Mouse (Mus musculus) midbrain, postnatal 0 days (tissue): ENCODE measurements around the gene Hoxd8. TPM values are rescaled to one million over a fixed set of nuclear protein-coding genes. Genes with fewer than 3 reads are reported as not detected.

Experiments
- ATAC-seq: fragments of 200-750 bp; cut with Nextera tagmentation; 2 replicates; pipeline ENCODE4 v1.8.0; 2017; ENCODE audit warnings: moderate number of reproducible peaks, mild to moderate bottlenecking, moderate TSS enrichment, moderate library complexity; ENCODE audit not compliant: low FRiP score
- DNase-seq: peaks from one replicate; pipeline ENCODE4 v3.0.0-alpha.2; 2015; ENCODE audit warnings: low spot score
- H3K27ac ChIP-seq: fragments of 300-500 bp; sonication (generic); 2 replicates; pipeline ENCODE4 v1.5.1; 2014; ENCODE audit warnings: low read depth, mild to moderate bottlenecking, low read length, mixed read lengths
- H3K27me3 ChIP-seq: fragments of 300-500 bp; sonication (generic); 2 replicates; pipeline ENCODE4 v1.6.1; 2014; ENCODE audit warnings: low read length, control low read depth, mixed read lengths; ENCODE audit not compliant: insufficient read depth
- H3K36me3 ChIP-seq: fragments of 300-500 bp; sonication (generic); 2 replicates; pipeline ENCODE4 v1.6.1; 2014; ENCODE audit warnings: low read length, control low read depth, mixed read lengths; ENCODE audit not compliant: insufficient read depth
- H3K4me1 ChIP-seq: fragments of 300-500 bp; sonication (generic); 2 replicates; pipeline ENCODE4 v1.6.1; 2014; ENCODE audit warnings: mild to moderate bottlenecking, control low read depth, antibody characterized with exemption, low read length, mixed read lengths; ENCODE audit not compliant: insufficient read depth
- H3K4me2 ChIP-seq: fragments of 300-500 bp; sonication (generic); 2 replicates; pipeline ENCODE4 v1.6.1; 2014; ENCODE audit warnings: low read depth, mild to moderate bottlenecking, low read length, mixed read lengths; ENCODE audit not compliant: poor library complexity, severe bottlenecking
- H3K4me3 ChIP-seq: fragments of 300-500 bp; sonication (generic); 2 replicates; pipeline ENCODE4 v1.5.1; 2014; ENCODE audit warnings: low read depth, mild to moderate bottlenecking, low read length, moderate library complexity
- H3K9ac ChIP-seq: fragments of 300-500 bp; sonication (generic); replicated peaks from 2 replicates; pipeline ENCODE4 v1.6.1; 2014; ENCODE audit warnings: mild to moderate bottlenecking, low read length, moderate library complexity, mixed read lengths; ENCODE audit not compliant: poor library complexity, severe bottlenecking
- H3K9me3 ChIP-seq: fragments of 300-500 bp; sonication (generic); 2 replicates; pipeline ENCODE4 v1.6.1; 2016; ENCODE audit warnings: low read length, control low read depth
- CTCF ChIP-seq: IDR thresholded peaks from 2 replicates; pipeline ENCODE4 v1.5.1; 2016; ENCODE audit warnings: antibody characterized with exemption, mild to moderate bottlenecking
- WGBS: fragments of 180-500 bp; shearing (Covaris S2); extraction: QIAGEN DNeasy Blood & Tissue Kit; methylation state at CpG from one replicate; pipeline ENCODE4 v1.1.7; 2014; 5-methylcytosine and 5-hydroxymethylcytosine counted together
- polyA plus RNA-seq: library from polyadenylated mRNA; unstranded; fragments of >200 nt; fragmentation: Nextera tagmentation; extraction: Ambion mirVana; gene quantifications from 2 replicates; pipeline ENCODE4 v1.2.1, GENCODE M21; 2015
- total RNA-seq: library from RNA; depleted of rRNA; stranded (reverse); fragments of >200 nt; gene quantifications from 2 replicates; pipeline ENCODE4 v1.2.3, GENCODE M21; 2014

The Hoxd8 gene
- total and polyA plus RNA-seq, 2 experiments from 2014 or later = 0.05 TPM; not detected in 1

DNA sequence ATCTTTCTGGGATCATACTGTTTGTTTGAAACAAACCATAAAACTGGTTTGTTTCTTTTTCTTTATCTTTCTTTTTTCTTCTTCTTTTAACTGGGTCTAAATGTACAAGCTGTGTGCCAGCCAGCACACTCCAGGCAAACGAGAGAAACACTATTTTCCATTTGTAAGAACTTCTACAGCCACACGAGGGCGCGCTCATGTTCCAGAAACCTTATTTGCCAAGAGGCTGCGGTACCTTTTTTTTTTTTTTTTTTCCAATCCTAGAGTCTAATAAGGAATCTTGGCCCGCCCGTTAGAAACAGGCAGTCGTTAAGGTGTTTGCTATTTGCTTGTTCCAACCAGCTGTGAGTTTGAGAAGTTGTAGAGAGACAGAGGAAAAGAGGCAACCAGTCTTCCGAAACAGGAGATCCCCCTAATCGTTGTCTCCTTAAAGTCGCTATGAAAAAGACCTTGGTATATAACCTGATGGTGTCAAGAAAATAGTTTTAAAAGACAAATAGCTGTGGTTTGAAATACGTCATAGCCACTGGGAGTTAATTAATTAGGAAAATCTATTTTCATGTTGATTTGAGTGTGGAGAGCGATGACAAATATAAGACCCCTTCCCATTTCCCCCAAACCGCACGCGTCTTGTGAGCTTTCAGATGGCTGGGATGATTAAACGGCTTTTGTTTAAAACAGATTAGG, 18.0 kb upstream of the Hoxd8 start:
- Histone ChIP-seq H3K27me3 (peaks cover 95% of the 10 kb centered on the region), H3K9me3 (0 out of 2 replicates have a peak, but pooled peaks cover 3% of the 10 kb centered on the region), H3K4me1 (no peaks in the 10 kb centered on the region), H3K9ac (no peak overlapping the region), H3K27ac (no peak overlapping the region), H3K4me3 (no peak overlapping the region), H3K36me3 (no peaks in the 10 kb centered on the region), H3K4me2 (no peak overlapping the region)
- peak; percentile 72 for DNase-seq
- no peak for ATAC-seq
- peak; percentile 71 for TF ChIP-seq CTCF
- 7% methylated on average over 17 of the region's 17 CpGs for WGBS

DNA sequence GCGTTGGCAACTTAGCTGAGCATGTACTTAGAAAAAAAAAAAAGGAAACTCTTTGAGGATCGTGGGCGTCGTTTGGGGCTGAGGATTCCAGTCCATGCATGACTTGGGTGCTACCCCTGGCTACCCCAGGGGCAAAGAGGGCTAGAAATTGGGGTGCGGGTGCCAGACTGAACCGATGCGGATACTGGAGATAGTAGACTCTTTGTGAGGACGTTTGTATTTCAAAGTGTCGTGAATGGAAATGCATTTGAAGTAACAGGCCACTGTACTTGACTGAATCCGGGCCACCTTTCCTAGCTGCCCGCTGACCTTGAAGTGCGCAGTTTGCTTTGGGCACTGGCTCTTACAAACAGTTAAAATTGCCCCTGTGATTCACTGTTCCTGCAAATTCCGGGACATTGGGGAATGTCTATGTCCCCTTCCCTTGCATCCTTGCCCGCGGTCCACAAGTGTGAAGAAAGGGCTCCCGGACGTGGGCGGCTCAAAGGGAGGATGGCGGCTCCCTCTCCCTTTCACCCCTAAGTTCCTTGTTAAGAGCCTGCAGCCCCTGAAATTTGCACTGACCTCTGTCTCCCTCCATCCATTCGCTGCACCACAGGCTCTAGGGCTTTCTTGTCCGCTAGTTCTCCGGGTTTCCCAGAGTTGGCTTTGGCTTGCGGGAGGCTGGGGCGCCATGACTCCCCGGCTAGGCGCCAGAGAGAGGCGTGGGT, 17.3 kb upstream of the Hoxd8 start:
- no peak for DNase-seq
- Histone ChIP-seq H3K4me1 (no peaks in the 10 kb centered on the region), H3K4me2 (no peak overlapping the region), H3K27ac (no peak overlapping the region), H3K36me3 (no peaks in the 10 kb centered on the region), H3K9me3 (0 out of 2 replicates have a peak, but pooled peaks cover 5% of the 10 kb centered on the region), H3K9ac (no peak overlapping the region), H3K27me3 (peaks cover 95% of the 10 kb centered on the region), H3K4me3 (no peak overlapping the region)
- WGBS = 2% methylated on average over 27 of the region's 27 CpGs
- no peak for ATAC-seq
- no peak for TF ChIP-seq CTCF

DNA sequence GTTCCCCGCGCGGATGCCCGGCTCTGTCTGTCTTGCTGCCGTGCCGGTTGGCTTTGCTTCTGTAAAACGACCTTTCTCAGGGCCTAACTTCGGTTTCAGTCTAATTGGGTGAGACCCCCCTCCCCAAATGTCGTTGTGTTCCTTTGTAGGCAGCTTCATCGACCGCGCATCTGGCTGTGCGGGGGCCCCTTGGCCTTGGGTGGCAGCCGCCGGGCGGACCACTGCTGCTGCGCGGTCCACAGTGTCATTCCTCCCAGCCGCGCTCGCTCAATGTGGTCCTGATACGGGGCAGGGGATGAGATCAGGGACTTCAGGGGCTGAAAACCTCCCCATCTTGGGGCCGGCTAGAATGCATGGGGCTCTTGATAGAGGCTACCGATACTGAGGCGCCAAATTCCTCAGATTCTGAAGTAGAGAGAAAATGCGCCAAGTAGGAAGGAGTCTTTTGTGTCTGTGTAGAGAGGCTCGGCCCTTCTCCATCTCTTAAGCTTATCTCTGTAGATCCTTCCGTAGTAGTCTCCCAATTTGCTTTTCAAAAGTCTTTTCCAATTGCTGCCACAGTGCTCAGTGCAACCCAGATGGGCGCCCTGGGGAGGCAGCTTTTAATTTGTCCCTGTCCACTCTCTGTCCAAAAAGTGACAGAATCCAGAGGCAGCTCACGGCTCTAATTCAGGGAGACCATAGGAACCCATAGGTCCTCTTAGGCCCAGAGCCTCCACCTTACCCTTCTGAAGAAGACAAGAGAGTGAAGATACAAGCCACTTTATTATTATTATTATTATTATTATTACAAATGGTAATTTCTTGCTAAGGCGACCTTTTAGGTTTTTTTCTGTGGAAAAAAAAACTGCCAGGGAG, 16.5 kb upstream of the Hoxd8 start:
- Histone ChIP-seq H3K27me3 (peaks cover 95% of the 10 kb centered on the region), H3K4me2 (no peak overlapping the region), H3K9ac (no peak overlapping the region), H3K36me3 (no peaks in the 10 kb centered on the region), H3K4me3 (no peak overlapping the region), H3K4me1 (no peaks in the 10 kb centered on the region), H3K27ac (no peak overlapping the region), H3K9me3 (0 out of 2 replicates have a peak, but pooled peaks cover 5% of the 10 kb centered on the region)
- no peak for TF ChIP-seq CTCF
- DNase-seq (no peak), ATAC-seq (no peak)
- under 1% methylated on average over 31 of the region's 31 CpGs for WGBS

DNA sequence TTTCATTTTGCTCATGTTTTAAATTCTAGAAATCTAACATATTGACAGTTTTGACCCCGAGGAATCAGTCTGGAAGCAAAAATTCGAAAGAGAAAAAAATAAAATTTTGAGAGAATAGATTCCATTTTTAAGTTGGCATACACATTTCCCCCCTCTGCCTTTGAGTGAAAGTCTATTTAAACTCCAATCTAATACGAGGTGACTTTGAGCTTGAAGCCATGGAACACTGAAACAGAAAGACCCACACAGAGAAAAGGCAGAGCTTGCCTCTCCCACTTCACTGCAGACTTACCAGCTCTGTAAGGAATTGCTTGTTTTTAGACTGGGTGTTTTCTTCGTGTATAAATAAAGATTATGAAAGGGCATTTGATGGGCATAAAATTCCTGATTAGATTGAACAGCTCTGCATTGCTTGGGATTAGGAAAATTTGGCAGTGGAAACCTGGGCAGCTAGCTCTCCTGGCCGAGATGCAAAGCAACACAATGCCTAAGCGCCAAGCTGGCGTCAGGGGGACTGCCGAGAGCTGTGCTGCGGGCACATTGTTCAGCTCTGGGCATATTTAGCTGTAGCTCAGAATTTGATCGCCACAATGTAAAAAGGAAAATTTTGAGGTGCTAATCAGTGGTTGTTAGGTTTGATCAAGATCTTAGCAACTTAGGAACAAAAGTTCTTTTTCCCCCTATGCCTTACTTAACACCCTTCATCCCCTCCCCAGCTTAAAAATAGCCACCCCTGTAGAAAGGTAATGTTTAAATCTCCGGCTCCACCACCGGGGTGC, 15.4 kb upstream of the Hoxd8 start:
- H3K4me1 ChIP-seq = no peaks in the 10 kb centered on the region
- no peak overlapping the region for H3K4me3 ChIP-seq
- 6% methylated on average over 12 of the region's 12 CpGs for WGBS
- H3K36me3 ChIP-seq = no peaks in the 10 kb centered on the region
- no peak overlapping the region for H3K27ac ChIP-seq
- no peak for DNase-seq
- ATAC-seq = no peak
- H3K27me3 ChIP-seq = peaks cover 95% of the 10 kb centered on the region
- no peak for TF ChIP-seq CTCF
- H3K9ac ChIP-seq = no peak overlapping the region
- H3K4me2 ChIP-seq = no peak overlapping the region
- 0 out of 2 replicates have a peak, but pooled peaks cover 5% of the 10 kb centered on the region for H3K9me3 ChIP-seq

DNA sequence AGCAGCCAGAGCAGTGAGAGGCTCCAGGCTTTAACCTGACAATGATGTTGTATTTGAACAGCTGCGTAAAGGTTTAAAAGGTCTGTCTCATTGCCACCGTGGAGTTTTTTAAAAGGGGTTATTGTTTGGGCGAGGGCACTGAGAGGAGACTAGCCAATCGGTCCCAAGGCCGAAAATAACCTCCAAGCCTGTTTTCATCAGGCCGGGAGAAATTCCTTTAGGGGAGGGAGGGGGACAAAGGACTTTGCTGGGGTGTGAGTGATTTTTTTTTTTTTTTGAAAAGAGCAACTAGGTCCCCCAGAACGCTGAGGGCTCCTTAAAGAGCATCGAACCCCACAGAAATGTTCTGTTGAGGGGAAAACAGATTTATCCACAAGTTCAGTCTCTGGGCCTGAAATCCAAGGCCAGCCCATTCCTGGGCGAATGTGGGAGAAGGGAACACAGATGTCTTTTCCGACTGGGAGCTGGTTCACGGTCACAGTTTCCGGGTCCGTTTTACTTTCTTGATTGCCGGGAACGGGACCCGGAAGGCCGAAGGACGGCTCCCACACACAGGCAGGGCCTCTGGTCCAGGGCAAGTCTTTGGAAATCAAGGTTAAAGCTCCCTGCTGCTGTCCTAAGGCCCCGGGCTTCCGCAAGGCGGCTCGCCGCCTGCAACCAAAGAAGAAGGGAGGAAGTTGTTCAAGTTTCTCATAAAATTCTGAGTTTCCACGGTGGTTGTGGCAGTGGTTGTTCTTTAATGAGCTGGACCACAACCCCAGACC, 14.7 kb upstream of the Hoxd8 start:
- Histone ChIP-seq H3K27me3 (peaks cover 95% of the 10 kb centered on the region), H3K4me2 (no peak overlapping the region), H3K9ac (no peak overlapping the region), H3K4me1 (no peaks in the 10 kb centered on the region), H3K9me3 (0 out of 2 replicates have a peak, but pooled peaks cover 5% of the 10 kb centered on the region), H3K4me3 (no peak overlapping the region), H3K36me3 (no peaks in the 10 kb centered on the region), H3K27ac (no peak overlapping the region)
- DNase-seq (no peak), ATAC-seq (no peak)
- TF ChIP-seq CTCF = no peak
- under 1% methylated on average over 24 of the region's 24 CpGs for WGBS
